Comparison of ENCODE assay signal across 7 mouse cellular contexts in genomic region chr4:119239181-119239682, GRCm38 (mm10). TPM values are rescaled to one million over a fixed set of nuclear protein-coding genes. Genes with fewer than 3 reads are reported as not detected.
DNase-seq lines count a peak whose midpoint lies in the region; ATAC-seq lines count a peak whose summit lies in the region.

No protein-coding gene starts in this region.

- H3K4me3 ChIP-seq in midbrain, embryonic 10.5 days = peak overlapping the region; percentile 16

- peaks cover 50% of the 10 kb centered on the region for H3K36me3 ChIP-seq in midbrain, embryonic 10.5 days

- 55% methylated on average over 12 of the region's 12 CpGs for WGBS in midbrain, embryonic 10.5 days

- peak; percentile 97 for ATAC-seq in CD4-positive, CD25-positive, alpha-beta regulatory T cell, adult 4 months

- peak overlapping the region; percentile 84 for H3K27ac ChIP-seq in midbrain, embryonic 10.5 days (replicated peaks)

- H3K4me1 ChIP-seq in midbrain, embryonic 10.5 days = peaks cover 10% of the 10 kb centered on the region

- H3K27me3 ChIP-seq in midbrain, embryonic 10.5 days (ENCODE audit: low read depth, poor library complexity, severe bottlenecking) = no peaks in the 10 kb centered on the region

- H3K9me3 ChIP-seq in midbrain, embryonic 10.5 days (replicated peaks) = no peaks in the 10 kb centered on the region

- peak; percentile 70 for DNase-seq in A20 (ENCODE audit: low read depth, low spot score)
- DNase-seq in cerebellum, postnatal 14 days = peak; percentile 40 to 55
- peak; percentile 62 for DNase-seq in heart, adult 8-10 months (ENCODE audit: low spot score)
- DNase-seq in kidney, postnatal 4 days = peak; percentile 45 to 57
- DNase-seq in midbrain, embryonic 10.5 days (ENCODE audit: low spot score) = peak; percentile 52
- DNase-seq in spleen, postnatal 36 days (ENCODE audit: low spot score in 2 of 2) = peak; percentile 12 to 31

RNA-seq across cellular contexts. Expression of gene P3h1, which starts 6.5 kb away (rescaled TPM):
- polyA plus RNA-seq in CD4-positive, CD25-positive, alpha-beta regulatory T cell, adult 4 months (2017; shearing (Covaris generic)) = 1 to 10 TPM; 1.1 to 1.2 TPM
- 10 to 100 TPM in 2 of 4 experiments, 1 to 10 TPM in 2; 9.1 to 10.8 (median 10.3) TPM for total RNA-seq in heart, adult 8-10 months (2022)
- polyA plus RNA-seq in midbrain, embryonic 10.5 days (2016; fragmentation: Nextera tagmentation; extraction: Ambion mirVana) = 15.9 and 19.1 TPM in 2 replicates

RNA-seq across cellular contexts. Expression of gene AU022252, which starts 6.7 kb away (rescaled TPM):
- 1 to 10 TPM; 6.2 to 9.6 TPM for polyA plus RNA-seq in CD4-positive, CD25-positive, alpha-beta regulatory T cell, adult 4 months (2017; shearing (Covaris generic))
- total RNA-seq in heart, adult 8-10 months (2022) = 10 to 100 TPM; 15.8 to 26.5 (median 22.3) TPM
- polyA plus RNA-seq in midbrain, embryonic 10.5 days (2016; fragmentation: Nextera tagmentation; extraction: Ambion mirVana) = 37.3 and 41.3 TPM in 2 replicates

RNA-seq across cellular contexts. Expression of gene Cldn19, which starts 16.0 kb away (rescaled TPM):
- not detected for polyA plus RNA-seq in CD4-positive, CD25-positive, alpha-beta regulatory T cell, adult 4 months (2017; shearing (Covaris generic))
- total RNA-seq in heart, adult 8-10 months (2022) = not detected
- 0.12 and 0.17 TPM in 2 replicates for polyA plus RNA-seq in midbrain, embryonic 10.5 days (2016; fragmentation: Nextera tagmentation; extraction: Ambion mirVana)

RNA-seq across cellular contexts. Expression of gene Tmem269, which starts 21.2 kb away (rescaled TPM):
- polyA plus RNA-seq in CD4-positive, CD25-positive, alpha-beta regulatory T cell, adult 4 months (2017; shearing (Covaris generic)) = not detected
- total RNA-seq in heart, adult 8-10 months (2022) = not detected
- 0.09 TPM in 1 of 2 replicates, not detected in the other for polyA plus RNA-seq in midbrain, embryonic 10.5 days (2016; fragmentation: Nextera tagmentation; extraction: Ambion mirVana)

RNA-seq across cellular contexts. Expression of gene Svbp, which starts 44.1 kb away (rescaled TPM):
- polyA plus RNA-seq in CD4-positive, CD25-positive, alpha-beta regulatory T cell, adult 4 months (2017; shearing (Covaris generic)) = 10 to 100 TPM; 53.0 to 54.8 TPM
- 10 to 100 TPM; 14.8 to 17.5 (median 15.8) TPM for total RNA-seq in heart, adult 8-10 months (2022)
- 152 and 156 TPM in 2 replicates for polyA plus RNA-seq in midbrain, embryonic 10.5 days (2016; fragmentation: Nextera tagmentation; extraction: Ambion mirVana)

Comparison
In these comparisons a context has a peak if more than half of its experiments do, and no peak if none do; other contexts are left out.
1. Peak in every context shown above with its lines: DNase-seq, ATAC-seq, H3K4me3 ChIP-seq and H3K27ac ChIP-seq.